Mouse (Mus musculus): ENCODE data around the gene Gm20388. TPM values are rescaled to one million over a fixed set of nuclear protein-coding genes. Genes with fewer than 3 reads are reported as not detected.
A peak's percentile ranks its signal among the peaks of the same experiment; 100 is the strongest.

The Gm20388 gene
- total RNA-seq, 2 experiments from 2014 or later, result 12.7 TPM; not detected in 1

- no peak for DNase-seq
Observed at GRCm38 (mm10) chr8:122891440-122891839, 2980.8 kb downstream of the Gm20388 start.

- no peak for DNase-seq
Observed at GRCm38 (mm10) chr8:122893451-122893850, 2982.8 kb downstream of the Gm20388 start.

GRCm38 (mm10) chr8:122896317-122896716 lies 2985.7 kb downstream of the Gm20388 start:
- peak in 1 of 2 experiments; percentile 38 for DNase-seq

- DNase-seq, result no peak
Observed at GRCm38 (mm10) chr8:122897200-122897599, 2986.6 kb downstream of the Gm20388 start.

GRCm38 (mm10) chr8:122898018-122898417 lies 2987.4 kb downstream of the Gm20388 start:
- DNase-seq, result no peak

GRCm38 (mm10) chr8:122898473-122898872 lies 2987.8 kb downstream of the Gm20388 start:
- no peak for DNase-seq

GRCm38 (mm10) chr8:122899085-122899484 lies 2988.4 kb downstream of the Gm20388 start:
- no peak for DNase-seq

- no peak for DNase-seq
Observed at GRCm38 (mm10) chr8:122901476-122901875, 2990.8 kb downstream of the Gm20388 start.

GRCm38 (mm10) chr8:122901892-122902515 lies 2991.4 kb downstream of the Gm20388 start:
- no peak for DNase-seq

GRCm38 (mm10) chr8:122902581-122902980 lies 2991.9 kb downstream of the Gm20388 start:
- DNase-seq, result no peak

- no peak for DNase-seq
Observed at GRCm38 (mm10) chr8:122903002-122903401, 2992.4 kb downstream of the Gm20388 start.

- no peak for DNase-seq
Observed at GRCm38 (mm10) chr8:122904496-122904895, 2993.9 kb downstream of the Gm20388 start.

GRCm38 (mm10) chr8:122905346-122905745 lies 2994.7 kb downstream of the Gm20388 start:
- DNase-seq, result no peak

- peak; percentile 88 to 91 for DNase-seq
Observed at GRCm38 (mm10) chr8:122906463-122907021, 2995.9 kb downstream of the Gm20388 start.

- DNase-seq, result no peak
Observed at GRCm38 (mm10) chr8:122912150-122912549, 3001.5 kb downstream of the Gm20388 start.

GRCm38 (mm10) chr8:122912871-122913270 lies 3002.2 kb downstream of the Gm20388 start:
- no peak for DNase-seq

- DNase-seq, result no peak
Observed at GRCm38 (mm10) chr8:122916766-122917165, 3006.1 kb downstream of the Gm20388 start.

- DNase-seq, result no peak
Observed at GRCm38 (mm10) chr8:122917531-122918392, 3007.1 kb downstream of the Gm20388 start.

- no peak for DNase-seq
Observed at GRCm38 (mm10) chr8:122918438-122919107, 3007.9 kb downstream of the Gm20388 start.

- DNase-seq, result no peak
Observed at GRCm38 (mm10) chr8:122920890-122921289, 3010.2 kb downstream of the Gm20388 start.

- no peak for DNase-seq
Observed at GRCm38 (mm10) chr8:122922945-122923344, 3012.3 kb downstream of the Gm20388 start.

GRCm38 (mm10) chr8:122923431-122924090 lies 3012.9 kb downstream of the Gm20388 start:
- no peak for DNase-seq
